Mouse (Mus musculus) small intestine, adult 2 months (tissue): ENCODE data around the gene Lrrc8e.

ENCODE experiments used
- CTCF ChIP-seq: fragments of 200-500 bp; IDR thresholded peaks from 2 replicates; pipeline ENCODE4 v1.5.1; 2012; ENCODE audit warnings: low read depth, mild to moderate bottlenecking, control low read depth, inconsistent platforms, low read length, moderate library complexity, mixed read lengths; ENCODE audit not compliant: insufficient replicate concordance, insufficient read length; ENCODE audit errors: extremely low read depth
- POLR2A ChIP-seq: fragments of 200-500 bp; IDR thresholded peaks from 2 replicates; pipeline ENCODE4 v1.6.1; 2012; ENCODE audit warnings: low read depth, mild to moderate bottlenecking, control low read depth, inconsistent platforms, low read length, moderate library complexity

- TF ChIP-seq POLR2A = no peak
- TF ChIP-seq CTCF = no peak
Measured at GRCm38 (mm10) chr8:4237814-4238433, 11.3 kb downstream of the Lrrc8e start.
